Mouse (Mus musculus): ENCODE results near the gene Sars. TPM values are rescaled to one million over a fixed set of nuclear protein-coding genes. Genes with fewer than 3 reads are reported as not detected.
A peak's percentile ranks its signal among the peaks of the same experiment; 100 is the strongest.

Gene Sars
- polyA plus RNA-seq, 1 experiment from 2014 or later: 166 TPM

DNA sequence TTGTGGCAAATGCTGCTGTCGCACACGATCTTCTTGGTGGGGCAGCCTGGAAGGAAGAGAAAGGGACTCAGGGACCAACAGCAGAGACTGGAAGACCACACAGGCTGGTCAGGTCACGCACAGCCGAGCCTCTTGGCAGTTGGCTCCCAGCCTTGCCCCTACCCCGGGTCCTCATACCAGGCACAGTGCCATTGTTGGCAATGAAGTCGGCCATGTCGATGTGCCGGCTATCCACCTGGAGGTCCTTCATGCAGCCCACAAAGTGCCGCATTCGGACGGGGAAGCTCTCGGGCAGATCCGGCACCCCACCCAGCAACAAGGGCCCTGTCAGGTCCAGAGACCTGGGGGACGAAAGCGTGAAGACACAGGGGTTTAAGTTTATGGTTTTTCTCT is 42.5 kb downstream of the Sars start:
- Histone ChIP-seq H3K9me3 (ENCODE audit: control insufficient read depth, low read length) (no peaks in the 10 kb centered on the region), H3K9ac (ENCODE audit: low read depth, low read length) (no peak overlapping the region), H3K4me3 (ENCODE audit: low read length) (no peak overlapping the region), H3K27me3 (replicated peaks; ENCODE audit: control insufficient read depth, insufficient read depth, low read length) (no peaks in the 10 kb centered on the region), H3K4me2 (ENCODE audit: low read depth, low read length) (no peak overlapping the region), H3K4me1 (ENCODE audit: control insufficient read depth, insufficient read depth, low read length) (peaks cover 5% of the 10 kb centered on the region; the same call in 1 of the 2 replicates), H3K27ac (ENCODE audit: low read length) (no peak overlapping the region), H3K36me3 (ENCODE audit: control insufficient read depth, insufficient read depth, low read length) (no peaks in the 10 kb centered on the region)
- WGBS: 90% methylated on average over 15 of the region's 15 CpGs
- no peak for ATAC-seq

DNA sequence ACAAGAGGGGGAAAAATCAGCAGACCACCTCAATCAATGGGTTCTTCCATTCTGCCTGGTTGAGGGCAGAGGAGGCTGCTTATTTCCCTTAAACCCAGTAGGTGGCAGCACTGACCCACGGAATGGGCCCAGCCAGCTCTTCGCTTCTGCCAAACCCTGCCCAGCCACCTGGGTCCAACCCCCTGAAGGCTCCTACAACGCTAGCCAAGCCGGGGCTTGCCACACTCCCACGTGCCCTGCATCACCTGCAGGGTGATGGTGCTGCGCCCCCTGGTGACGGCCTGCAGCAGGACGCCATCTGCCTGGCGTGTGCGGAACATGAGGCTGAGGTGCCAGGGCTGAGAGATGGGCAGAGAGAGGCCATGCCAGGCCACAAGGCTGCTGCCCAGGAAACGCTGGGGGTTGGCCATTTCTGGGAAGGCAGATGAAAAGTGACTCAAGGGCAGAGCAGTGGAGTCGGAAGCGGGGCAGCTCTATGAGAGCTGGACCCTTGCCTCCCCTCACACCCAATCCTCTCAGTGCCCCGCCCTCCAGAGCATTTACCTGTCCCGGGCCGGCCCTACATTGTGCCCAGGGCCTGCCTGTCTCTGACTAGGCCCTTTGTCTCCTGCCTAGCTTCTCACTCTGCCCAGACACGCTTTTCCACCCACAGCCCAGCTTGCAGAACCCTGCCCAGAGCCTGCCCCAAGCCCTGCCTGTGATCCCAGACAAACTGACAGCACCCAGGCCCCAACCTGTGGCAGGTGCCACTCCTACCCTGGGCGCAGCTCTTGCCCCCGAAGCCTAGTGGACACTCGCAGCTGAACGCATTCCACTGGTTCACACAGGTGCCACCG is 43.1 kb downstream of the Sars start:
- no peaks in the 10 kb centered on the region for H3K9me3 ChIP-seq (ENCODE audit: control insufficient read depth, low read length)
- peak overlapping the region; percentile 49 for H3K4me2 ChIP-seq (ENCODE audit: low read depth, low read length)
- WGBS: 35% methylated on average over 22 of the region's 22 CpGs
- no peaks in the 10 kb centered on the region for H3K27me3 ChIP-seq (replicated peaks; ENCODE audit: control insufficient read depth, insufficient read depth, low read length)
- no peak overlapping the region for H3K27ac ChIP-seq (ENCODE audit: low read length)
- peak; percentile 91 for ATAC-seq
- H3K4me3 ChIP-seq (ENCODE audit: low read length): peak overlapping the region; percentile 25; the same call in 1 of the 2 replicates
- peaks cover 5% of the 10 kb centered on the region; the same call in 1 of the 2 replicates for H3K4me1 ChIP-seq (ENCODE audit: control insufficient read depth, insufficient read depth, low read length)
- H3K9ac ChIP-seq (ENCODE audit: low read depth, low read length): peak overlapping the region; percentile 38; the same call in 1 of the 2 replicates
- H3K36me3 ChIP-seq (ENCODE audit: control insufficient read depth, insufficient read depth, low read length): no peaks in the 10 kb centered on the region

GRCm38 (mm10) chr3:108400442-108400841 is 44.6 kb downstream of the Sars start:
- Histone ChIP-seq H3K4me2 (ENCODE audit: low read depth, low read length) (no peak overlapping the region), H3K27me3 (replicated peaks; ENCODE audit: control insufficient read depth, insufficient read depth, low read length) (no peaks in the 10 kb centered on the region), H3K27ac (ENCODE audit: low read length) (no peak overlapping the region), H3K4me1 (ENCODE audit: control insufficient read depth, insufficient read depth, low read length) (peaks cover 5% of the 10 kb centered on the region; the same call in 1 of the 2 replicates), H3K9ac (ENCODE audit: low read depth, low read length) (no peak overlapping the region), H3K36me3 (ENCODE audit: control insufficient read depth, insufficient read depth, low read length) (no peaks in the 10 kb centered on the region), H3K9me3 (ENCODE audit: control insufficient read depth, low read length) (no peaks in the 10 kb centered on the region), H3K4me3 (ENCODE audit: low read length) (no peak overlapping the region)
- WGBS: 87% methylated on average over 5 of the region's 5 CpGs
- ATAC-seq: no peak

GRCm38 (mm10) chr3:108398281-108398680 is 46.7 kb downstream of the Sars start:
- 84% methylated on average over 9 of the region's 9 CpGs for WGBS
- Histone ChIP-seq H3K4me3 (ENCODE audit: low read length) (no peak overlapping the region), H3K4me2 (ENCODE audit: low read depth, low read length) (no peak overlapping the region), H3K4me1 (ENCODE audit: control insufficient read depth, insufficient read depth, low read length) (peaks cover 5% of the 10 kb centered on the region; the same call in 1 of the 2 replicates), H3K36me3 (ENCODE audit: control insufficient read depth, insufficient read depth, low read length) (no peaks in the 10 kb centered on the region), H3K27me3 (replicated peaks; ENCODE audit: control insufficient read depth, insufficient read depth, low read length) (no peaks in the 10 kb centered on the region), H3K9ac (ENCODE audit: low read depth, low read length) (no peak overlapping the region), H3K9me3 (ENCODE audit: control insufficient read depth, low read length) (no peaks in the 10 kb centered on the region), H3K27ac (ENCODE audit: low read length) (no peak overlapping the region)
- ATAC-seq: no peak

- no peak for ATAC-seq
- no peaks in the 10 kb centered on the region for H3K36me3 ChIP-seq (ENCODE audit: control insufficient read depth, insufficient read depth, low read length)
- H3K27ac ChIP-seq (ENCODE audit: low read length): no peak overlapping the region
- peak overlapping the region; percentile 50; the same call in 1 of the 2 replicates for H3K9ac ChIP-seq (ENCODE audit: low read depth, low read length)
- H3K4me1 ChIP-seq (ENCODE audit: control insufficient read depth, insufficient read depth, low read length): peaks cover 18% of the 10 kb centered on the region
- peak overlapping the region; percentile 35; the same call in 1 of the 2 replicates for H3K4me2 ChIP-seq (ENCODE audit: low read depth, low read length)
- WGBS: 65% methylated on average over 15 of the region's 15 CpGs
- H3K4me3 ChIP-seq (ENCODE audit: low read length): no peak overlapping the region
- no peaks in the 10 kb centered on the region for H3K27me3 ChIP-seq (replicated peaks; ENCODE audit: control insufficient read depth, insufficient read depth, low read length)
- H3K9me3 ChIP-seq (ENCODE audit: control insufficient read depth, low read length): no peaks in the 10 kb centered on the region
Measured at GRCm38 (mm10) chr3:108392793-108393192, 52.2 kb downstream of the Sars start.

GRCm38 (mm10) chr3:108392299-108392698 is 52.7 kb downstream of the Sars start:
- no peaks in the 10 kb centered on the region for H3K9me3 ChIP-seq (ENCODE audit: control insufficient read depth, low read length)
- peak overlapping the region; percentile 35 for H3K4me2 ChIP-seq (ENCODE audit: low read depth, low read length)
- H3K36me3 ChIP-seq (ENCODE audit: control insufficient read depth, insufficient read depth, low read length): no peaks in the 10 kb centered on the region
- H3K4me1 ChIP-seq (ENCODE audit: control insufficient read depth, insufficient read depth, low read length): peaks cover 18% of the 10 kb centered on the region
- 18% methylated on average over 10 of the region's 10 CpGs for WGBS
- H3K9ac ChIP-seq (ENCODE audit: low read depth, low read length): peak overlapping the region; percentile 50; the same call in 1 of the 2 replicates
- H3K27ac ChIP-seq (ENCODE audit: low read length): no peak overlapping the region
- no peaks in the 10 kb centered on the region for H3K27me3 ChIP-seq (replicated peaks; ENCODE audit: control insufficient read depth, insufficient read depth, low read length)
- no peak for ATAC-seq
- no peak overlapping the region for H3K4me3 ChIP-seq (ENCODE audit: low read length)

GRCm38 (mm10) chr3:108389111-108389545 is 55.9 kb downstream of the Sars start:
- H3K9me3 ChIP-seq (ENCODE audit: control insufficient read depth, low read length): no peaks in the 10 kb centered on the region
- H3K9ac ChIP-seq (ENCODE audit: low read depth, low read length): peak overlapping the region; percentile 43; the same call in 1 of the 2 replicates
- H3K4me1 ChIP-seq (ENCODE audit: control insufficient read depth, insufficient read depth, low read length): peaks cover 30% of the 10 kb centered on the region
- 0% methylated on average over 5 of the region's 5 CpGs for WGBS
- no peaks in the 10 kb centered on the region for H3K36me3 ChIP-seq (ENCODE audit: control insufficient read depth, insufficient read depth, low read length)
- H3K4me3 ChIP-seq (ENCODE audit: low read length): no peak overlapping the region
- H3K27me3 ChIP-seq (replicated peaks; ENCODE audit: control insufficient read depth, insufficient read depth, low read length): no peaks in the 10 kb centered on the region
- peak; percentile 85 for ATAC-seq
- no peak overlapping the region for H3K4me2 ChIP-seq (ENCODE audit: low read depth, low read length)
- 0 out of 2 replicates have a peak overlapping the region, but pooled peaks have one; percentile 5 for H3K27ac ChIP-seq (ENCODE audit: low read length)

- Histone ChIP-seq H3K4me2 (ENCODE audit: low read depth, low read length) (no peak overlapping the region), H3K4me1 (ENCODE audit: control insufficient read depth, insufficient read depth, low read length) (peaks cover 33% of the 10 kb centered on the region), H3K9ac (ENCODE audit: low read depth, low read length) (no peak overlapping the region), H3K4me3 (ENCODE audit: low read length) (no peak overlapping the region), H3K36me3 (ENCODE audit: control insufficient read depth, insufficient read depth, low read length) (no peaks in the 10 kb centered on the region), H3K27me3 (replicated peaks; ENCODE audit: control insufficient read depth, insufficient read depth, low read length) (no peaks in the 10 kb centered on the region), H3K27ac (ENCODE audit: low read length) (no peak overlapping the region), H3K9me3 (ENCODE audit: control insufficient read depth, low read length) (no peaks in the 10 kb centered on the region)
- ATAC-seq: no peak
- WGBS: 79% methylated on average over 10 of the region's 10 CpGs
Measured at GRCm38 (mm10) chr3:108386186-108386585, 58.8 kb downstream of the Sars start.

DNA sequence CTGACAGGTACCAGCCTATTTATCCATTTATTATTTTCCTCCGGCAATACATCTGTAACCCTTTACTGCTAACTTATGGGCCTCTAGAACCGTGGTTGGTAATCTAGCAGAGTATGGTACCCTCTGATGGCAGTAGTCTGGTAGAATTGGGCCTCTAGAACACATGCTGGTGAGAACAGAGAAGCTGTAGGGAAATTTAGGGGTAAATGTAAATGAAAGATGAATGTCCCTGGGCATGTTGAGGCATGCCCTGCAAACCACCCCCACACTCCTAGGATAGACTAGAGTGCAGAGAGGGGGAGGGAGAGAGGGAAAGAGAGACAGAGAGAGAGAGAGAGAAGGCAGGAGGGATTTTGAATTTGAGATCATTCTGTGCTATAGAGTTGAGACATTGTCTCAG is 60.6 kb downstream of the Sars start:
- Histone ChIP-seq H3K4me1 (ENCODE audit: control insufficient read depth, insufficient read depth, low read length) (peaks cover 32% of the 10 kb centered on the region), H3K27ac (ENCODE audit: low read length) (no peak overlapping the region), H3K4me3 (ENCODE audit: low read length) (peak overlapping the region; percentile 75), H3K9ac (ENCODE audit: low read depth, low read length) (peak overlapping the region; percentile 71), H3K4me2 (ENCODE audit: low read depth, low read length) (peak overlapping the region; percentile 70), H3K27me3 (replicated peaks; ENCODE audit: control insufficient read depth, insufficient read depth, low read length) (no peaks in the 10 kb centered on the region), H3K9me3 (ENCODE audit: control insufficient read depth, low read length) (no peaks in the 10 kb centered on the region), H3K36me3 (ENCODE audit: control insufficient read depth, insufficient read depth, low read length) (no peaks in the 10 kb centered on the region)
- no peak for ATAC-seq
- 33% methylated on average over 2 of the region's 2 CpGs for WGBS
